Mouse (Mus musculus): ENCODE data around the gene Tom1l1. TPM values are rescaled to one million over a fixed set of nuclear protein-coding genes. Genes with fewer than 3 reads are reported as not detected.
"Not testable (repeated sequence)": the region's sequence is repeated elsewhere in the genome, so short reads cannot be mapped to it uniquely, and the experiment has no call there.

Tom1l1 gene
- 21.8 and 23.6 TPM in 2 replicates for polyA plus RNA-seq (2015; fragmentation: Nextera tagmentation; extraction: Ambion mirVana)

GRCm38 (mm10) chr11:90687460-90688416 is at the start of gene Tom1l1:
Tom1l1 (minus strand) TSS chr11:90688366.
- peak; percentile 92 for ATAC-seq (ENCODE audit: low FRiP score, low read depth)
- peak within 1 kb of the TSS; percentile 62 for H3K4me3 ChIP-seq

GRCm38 (mm10) chr11:90733575-90733974 is 45.4 kb upstream of the Tom1l1 start:
- no peak overlapping the region for H3K4me3 ChIP-seq
- ATAC-seq (ENCODE audit: low FRiP score, low read depth) = no peak
- no peaks in the 10 kb centered on the region for H3K9me3 ChIP-seq
- no peaks in the 10 kb centered on the region for H3K36me3 ChIP-seq
- H3K27me3 ChIP-seq = no peaks in the 10 kb centered on the region
- no peak overlapping the region for H3K4me2 ChIP-seq (replicated peaks)
- H3K4me1 ChIP-seq = no peaks in the 10 kb centered on the region
- 72% methylated on average over 4 of the region's 4 CpGs for WGBS
- H3K9ac ChIP-seq = no peak overlapping the region
- H3K27ac ChIP-seq = no peak overlapping the region

More at GRCm38 (mm10) chr11:90687460-90688416, at the start of gene Tom1l1:
- no peak within 1 kb of the TSS for H3K27ac ChIP-seq
- H3K4me1 ChIP-seq = peaks cover 15% of the 10 kb centered on the region
- WGBS = 7% methylated on average over 47 of the region's 47 CpGs
- H3K36me3 ChIP-seq = peaks cover under 1% of the 10 kb centered on the region; the same call in 1 of the 2 replicates
- H3K9me3 ChIP-seq = 0 out of 2 replicates have a peak, but pooled peaks cover 5% of the 10 kb centered on the region
- H3K9ac ChIP-seq = peak within 1 kb of the TSS; percentile 67
- peaks cover 32% of the 10 kb centered on the region for H3K27me3 ChIP-seq
- H3K4me2 ChIP-seq (replicated peaks) = peak within 1 kb of the TSS; percentile 85

DNA sequence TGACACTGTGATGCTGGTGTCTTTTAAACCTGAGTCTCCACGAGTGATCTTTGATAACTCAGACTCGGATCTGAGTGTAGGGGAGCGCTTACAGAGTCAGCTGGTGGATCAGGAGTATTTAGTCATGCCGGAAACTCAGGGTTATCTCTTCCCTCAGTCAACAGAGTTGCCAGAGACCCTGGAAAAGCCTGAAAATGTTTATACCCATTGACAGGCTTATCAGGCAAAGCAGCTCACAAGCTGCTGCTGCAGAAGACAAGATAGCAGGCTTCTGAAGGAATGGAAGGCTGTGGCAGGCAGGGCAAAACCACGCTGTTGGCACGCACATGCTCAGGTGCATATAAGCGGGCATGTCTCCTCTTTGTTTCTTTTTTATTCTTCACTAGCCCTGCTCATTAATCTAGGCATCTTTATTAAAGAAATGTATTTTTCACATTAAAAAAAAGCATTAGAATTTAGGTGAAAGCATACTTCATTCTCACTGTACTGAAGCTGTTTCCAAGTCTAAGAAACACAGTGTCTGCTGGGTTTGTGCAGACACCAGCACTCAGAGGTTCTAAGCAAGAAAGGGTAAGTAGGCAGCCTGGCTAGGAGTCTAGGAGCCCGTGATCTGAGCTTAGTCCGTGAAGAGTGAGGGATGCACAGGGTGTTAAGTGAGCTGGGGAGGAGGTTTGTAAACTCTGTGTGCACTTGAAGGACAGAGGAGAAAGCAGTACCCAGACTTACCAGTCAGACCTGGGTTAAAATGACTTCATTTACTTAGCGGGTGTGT is 39.4 kb upstream of the Tom1l1 start:
- H3K4me2 ChIP-seq (replicated peaks) = no peak overlapping the region
- no peaks in the 10 kb centered on the region for H3K27me3 ChIP-seq
- 84% methylated on average over 10 of the region's 10 CpGs for WGBS
- H3K9ac ChIP-seq = no peak overlapping the region
- H3K4me1 ChIP-seq = no peaks in the 10 kb centered on the region
- ATAC-seq (ENCODE audit: low FRiP score, low read depth) = no peak
- no peaks in the 10 kb centered on the region for H3K9me3 ChIP-seq
- H3K27ac ChIP-seq = no peak overlapping the region
- no peak overlapping the region for H3K4me3 ChIP-seq
- H3K36me3 ChIP-seq = no peaks in the 10 kb centered on the region

DNA sequence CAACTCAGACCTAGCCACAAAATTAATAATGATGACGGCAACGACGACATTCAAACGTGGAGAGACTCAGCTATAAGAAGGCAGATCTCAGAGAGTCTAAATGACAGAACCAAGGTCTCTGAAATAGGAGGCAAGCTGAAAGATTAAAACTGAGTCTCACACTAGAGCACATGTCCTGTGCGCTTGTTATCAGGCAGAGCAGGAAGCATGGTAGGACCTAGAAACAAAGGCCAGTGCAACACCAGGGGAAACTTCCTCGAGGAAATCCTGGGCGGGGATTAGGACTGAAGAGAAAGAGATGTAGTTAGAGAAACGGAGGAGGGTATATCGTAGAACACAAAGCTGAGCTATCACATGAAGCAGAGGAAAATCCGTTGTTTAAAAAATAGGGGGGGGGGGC is 38.6 kb upstream of the Tom1l1 start:
- Histone ChIP-seq H3K9ac (no peak overlapping the region), H3K4me2 (replicated peaks) (no peak overlapping the region), H3K9me3 (no peaks in the 10 kb centered on the region), H3K27me3 (no peaks in the 10 kb centered on the region), H3K36me3 (no peaks in the 10 kb centered on the region), H3K4me1 (no peaks in the 10 kb centered on the region), H3K4me3 (no peak overlapping the region), H3K27ac (no peak overlapping the region)
- ATAC-seq (ENCODE audit: low FRiP score, low read depth) = no peak
- WGBS = 84% methylated on average over 10 of the region's 10 CpGs

- no peak overlapping the region for H3K9ac ChIP-seq
- H3K36me3 ChIP-seq = no peaks in the 10 kb centered on the region
- H3K27ac ChIP-seq = no peak overlapping the region
- H3K4me2 ChIP-seq (replicated peaks) = no peak overlapping the region
- no peak overlapping the region for H3K4me3 ChIP-seq
- H3K9me3 ChIP-seq = no peaks in the 10 kb centered on the region
- H3K27me3 ChIP-seq = no peaks in the 10 kb centered on the region
- 69% methylated on average over 3 of the region's 3 CpGs for WGBS
- no peaks in the 10 kb centered on the region for H3K4me1 ChIP-seq
- no peak for ATAC-seq (ENCODE audit: low FRiP score, low read depth)
Observed at GRCm38 (mm10) chr11:90722304-90722703, 34.1 kb upstream of the Tom1l1 start.

GRCm38 (mm10) chr11:90717719-90718118 is 29.6 kb upstream of the Tom1l1 start:
- Histone ChIP-seq H3K27me3 (no peaks in the 10 kb centered on the region), H3K36me3 (no peaks in the 10 kb centered on the region), H3K9me3 (no peaks in the 10 kb centered on the region), H3K4me2 (replicated peaks) (no peak overlapping the region), H3K4me3 (no peak overlapping the region), H3K4me1 (no peaks in the 10 kb centered on the region), H3K9ac (no peak overlapping the region), H3K27ac (no peak overlapping the region)
- WGBS = 86% methylated on average over 3 of the region's 3 CpGs
- no peak for ATAC-seq (ENCODE audit: low FRiP score, low read depth)

DNA sequence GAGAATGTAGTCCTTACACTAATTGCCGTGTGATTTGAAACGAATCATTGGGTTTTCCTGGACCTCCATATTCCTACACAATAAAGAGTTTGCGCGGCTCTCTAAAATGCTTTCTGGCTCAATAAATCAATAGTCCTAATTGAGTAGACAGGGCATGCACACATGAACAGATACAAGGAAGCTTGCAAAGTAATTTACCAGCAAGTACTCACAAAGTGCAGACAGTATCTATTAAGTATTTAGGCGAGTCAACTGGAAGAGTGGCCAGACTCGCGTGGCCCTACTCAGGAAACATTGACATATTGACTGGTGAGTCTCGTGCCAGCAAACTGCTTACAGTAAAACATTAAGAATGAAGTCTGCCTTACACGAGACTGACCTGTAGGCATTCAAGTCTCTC is 23.4 kb upstream of the Tom1l1 start:
- 80% methylated on average over 9 of the region's 9 CpGs for WGBS
- no peaks in the 10 kb centered on the region for H3K27me3 ChIP-seq
- no peak overlapping the region for H3K4me2 ChIP-seq (replicated peaks)
- no peak overlapping the region for H3K27ac ChIP-seq
- no peaks in the 10 kb centered on the region for H3K4me1 ChIP-seq
- no peak for ATAC-seq (ENCODE audit: low FRiP score, low read depth)
- no peaks in the 10 kb centered on the region for H3K9me3 ChIP-seq
- H3K9ac ChIP-seq = no peak overlapping the region
- no peaks in the 10 kb centered on the region for H3K36me3 ChIP-seq
- no peak overlapping the region for H3K4me3 ChIP-seq

DNA sequence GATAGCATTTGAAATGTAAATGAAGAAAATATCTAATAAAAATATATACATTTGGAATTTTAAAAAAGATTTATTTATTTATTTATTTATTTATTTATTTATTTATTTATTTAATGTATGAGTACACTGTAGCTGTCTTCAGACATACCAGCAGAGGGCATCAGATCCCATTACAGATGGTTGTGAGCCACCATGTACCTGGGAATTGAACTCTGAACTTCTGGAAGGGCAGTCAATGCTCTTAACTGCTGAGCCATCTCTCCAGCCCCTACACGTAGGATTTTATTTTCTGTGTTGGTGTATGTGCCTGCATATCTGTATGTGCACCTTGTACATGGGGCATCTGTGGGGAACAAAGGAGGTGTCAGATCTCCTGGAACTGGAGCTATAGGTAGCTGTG is 19.0 kb upstream of the Tom1l1 start:
- 93% methylated on average over 1 of the region's 1 CpGs for WGBS
- not testable (repeated sequence) for H3K9ac ChIP-seq; H3K27me3 ChIP-seq; H3K4me3 ChIP-seq; H3K9me3 ChIP-seq; H3K4me1 ChIP-seq; H3K4me2 ChIP-seq (replicated peaks); H3K36me3 ChIP-seq; H3K27ac ChIP-seq; ATAC-seq (ENCODE audit: low FRiP score, low read depth)

GRCm38 (mm10) chr11:90697480-90698240 is 9.5 kb upstream of the Tom1l1 start:
- no peak overlapping the region for H3K27ac ChIP-seq
- H3K9ac ChIP-seq = no peak overlapping the region
- ATAC-seq (ENCODE audit: low FRiP score, low read depth) = peak; percentile 72
- no peaks in the 10 kb centered on the region for H3K27me3 ChIP-seq
- H3K36me3 ChIP-seq = no peaks in the 10 kb centered on the region
- peak overlapping the region; percentile 51 for H3K4me2 ChIP-seq (replicated peaks)
- 20% methylated on average over 10 of the region's 10 CpGs for WGBS
- no peaks in the 10 kb centered on the region for H3K9me3 ChIP-seq
- H3K4me3 ChIP-seq = peak overlapping the region; percentile 15; the same call in 1 of the 2 replicates
- H3K4me1 ChIP-seq = peaks cover 2% of the 10 kb centered on the region

- no peak for ATAC-seq (ENCODE audit: low FRiP score, low read depth)
- H3K4me2 ChIP-seq (replicated peaks) = no peak overlapping the region
- no peaks in the 10 kb centered on the region for H3K9me3 ChIP-seq
- no peak overlapping the region for H3K9ac ChIP-seq
- no peaks in the 10 kb centered on the region for H3K36me3 ChIP-seq
- no peak overlapping the region for H3K4me3 ChIP-seq
- H3K4me1 ChIP-seq = peaks cover 2% of the 10 kb centered on the region
- no peaks in the 10 kb centered on the region for H3K27me3 ChIP-seq
- no peak overlapping the region for H3K27ac ChIP-seq
- WGBS = 63% methylated on average over 9 of the region's 9 CpGs
Observed at GRCm38 (mm10) chr11:90695811-90696210, 7.6 kb upstream of the Tom1l1 start.

GRCm38 (mm10) chr11:90694206-90694605 is 6.0 kb upstream of the Tom1l1 start:
- Histone ChIP-seq H3K4me2 (replicated peaks) (no peak overlapping the region), H3K4me3 (no peak overlapping the region), H3K27me3 (peaks cover 2% of the 10 kb centered on the region; the same call in 1 of the 2 replicates), H3K9me3 (0 out of 2 replicates have a peak, but pooled peaks cover 3% of the 10 kb centered on the region), H3K4me1 (peaks cover 2% of the 10 kb centered on the region; the same call in 1 of the 2 replicates), H3K9ac (no peak overlapping the region), H3K27ac (no peak overlapping the region), H3K36me3 (no peaks in the 10 kb centered on the region)
- WGBS = 56% methylated on average over 4 of the region's 4 CpGs
- no peak for ATAC-seq (ENCODE audit: low FRiP score, low read depth)
